Mouse (Mus musculus): ENCODE measurements around the gene Nfasc.

The Nfasc gene

DNA sequence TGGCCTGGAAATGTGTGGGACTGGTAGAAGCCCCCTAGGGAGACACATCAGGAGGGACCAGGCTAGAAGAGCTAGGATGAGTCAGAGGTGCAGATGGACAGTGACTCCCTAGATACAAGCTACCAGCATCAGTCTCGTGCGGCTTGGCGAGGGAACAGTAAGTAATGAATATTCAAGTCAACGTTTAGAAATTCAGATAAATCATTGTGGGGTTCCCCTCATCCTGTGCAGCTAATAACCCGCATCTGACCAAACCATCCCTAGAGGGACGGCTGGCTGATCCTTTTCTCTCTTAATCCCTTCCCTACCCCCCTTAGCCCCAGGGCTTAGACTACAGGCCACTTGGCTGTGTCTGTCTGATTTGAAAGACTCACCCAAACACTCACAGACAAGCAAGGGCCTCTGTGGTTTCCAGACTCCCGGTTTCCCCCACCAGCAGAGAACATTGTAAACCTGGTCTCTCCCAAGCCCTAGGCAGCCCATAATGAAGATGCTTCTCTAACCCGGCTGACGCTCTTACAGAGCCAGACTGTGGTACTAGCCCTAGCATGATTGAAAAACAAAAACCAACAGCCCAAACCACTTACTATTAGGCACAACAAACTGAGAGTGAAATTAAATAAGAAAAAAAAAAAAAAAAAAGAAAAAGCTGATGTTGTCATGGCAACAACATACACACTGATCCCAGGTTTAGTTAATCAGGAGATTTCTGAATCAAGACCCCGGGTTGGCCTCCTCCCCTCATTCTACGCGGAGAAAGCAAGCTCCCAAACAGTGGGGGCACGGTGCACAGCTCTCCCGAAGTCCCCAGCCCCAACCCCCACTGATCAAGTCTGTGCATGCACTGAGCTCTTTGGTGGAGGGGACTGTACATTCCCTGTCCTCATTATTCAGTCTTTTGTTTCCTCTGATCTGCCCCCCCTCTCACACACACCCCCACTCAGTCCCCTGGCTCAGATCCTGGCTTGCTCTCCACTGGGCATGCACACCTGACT lies 159.5 kb downstream of the Nfasc start:
- DNase-seq (ENCODE audit: low spot score) = no peak

DNA sequence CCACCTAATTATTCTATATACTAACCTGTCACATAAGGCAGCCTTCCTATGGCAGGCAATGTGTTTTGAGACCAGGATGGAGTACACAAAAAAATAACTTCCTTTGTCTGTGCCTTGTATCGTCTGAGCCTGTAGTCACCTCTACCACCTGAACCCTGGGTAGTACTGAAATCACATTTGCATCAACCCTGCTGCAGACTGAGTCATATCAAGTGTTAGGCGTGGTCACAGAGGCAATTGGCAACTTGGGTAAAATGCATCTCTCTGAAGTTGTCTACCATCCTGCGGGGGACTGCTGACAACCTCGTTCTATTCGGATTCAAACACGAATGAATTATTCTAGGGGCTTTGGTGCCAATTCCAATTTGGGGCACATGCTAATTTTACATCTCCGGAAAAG lies 161.5 kb downstream of the Nfasc start:
- no peak for DNase-seq (ENCODE audit: low spot score)

DNA sequence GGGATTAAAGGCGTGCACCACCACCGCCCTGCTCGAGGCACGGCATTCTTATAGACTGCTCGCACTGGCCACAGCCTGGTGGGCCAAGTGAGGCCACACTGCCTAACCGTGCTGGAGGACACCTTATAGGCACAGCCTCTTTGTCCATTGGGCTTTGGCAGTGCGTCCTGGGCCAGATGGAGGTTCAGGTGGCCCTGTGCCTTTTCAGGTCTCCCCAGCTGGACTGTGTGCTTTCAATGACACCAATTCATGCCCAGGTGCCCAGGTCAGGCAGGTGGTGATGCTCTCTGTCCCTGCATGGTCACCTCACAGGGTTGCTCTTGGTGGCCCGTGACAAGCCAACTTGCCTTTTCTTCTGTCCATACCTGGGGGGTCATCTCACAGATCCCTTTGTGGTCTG lies 164.8 kb downstream of the Nfasc start:
- no peak for DNase-seq (ENCODE audit: low spot score)

DNA sequence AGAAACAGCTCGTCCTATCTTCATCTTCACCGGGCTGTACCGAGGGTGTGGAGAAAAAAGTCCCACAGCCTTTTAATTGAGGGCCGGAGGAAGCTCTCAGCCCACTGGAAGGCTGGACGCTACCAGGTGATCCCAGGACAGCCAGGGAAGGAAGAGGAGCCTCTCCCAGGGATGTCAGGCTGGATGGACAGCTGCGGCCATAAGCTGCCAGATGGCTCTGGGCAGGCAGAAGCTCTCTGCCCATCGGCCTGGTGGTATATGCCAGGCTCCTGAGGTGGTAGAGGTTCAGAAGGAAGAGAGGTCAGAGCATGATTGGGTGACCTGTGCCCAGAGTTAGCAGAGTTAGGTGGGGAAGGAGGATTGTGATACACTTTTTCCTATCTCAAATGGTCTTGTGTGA lies 168.7 kb downstream of the Nfasc start:
- DNase-seq (ENCODE audit: low spot score) = no peak

DNA sequence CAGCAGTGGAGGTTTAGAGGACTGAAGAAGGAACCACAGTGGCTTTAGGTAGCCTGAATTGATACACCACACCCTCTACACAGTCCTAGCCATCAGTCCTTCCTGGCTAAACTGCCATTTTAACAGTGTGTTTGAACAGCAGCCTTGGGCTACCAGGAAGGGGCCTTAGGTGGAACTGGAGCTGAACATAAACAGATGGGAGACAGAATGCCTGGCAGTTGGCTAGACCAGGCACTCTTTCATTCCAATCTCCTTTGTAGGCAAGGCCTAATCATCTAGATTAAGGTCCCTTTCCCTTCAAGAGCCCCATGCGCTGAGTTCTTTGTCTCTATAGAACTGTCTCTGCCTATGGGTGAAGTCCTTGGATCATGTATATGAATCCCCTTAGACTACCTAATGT lies 170.0 kb downstream of the Nfasc start:
- no peak for DNase-seq (ENCODE audit: low spot score)

DNA sequence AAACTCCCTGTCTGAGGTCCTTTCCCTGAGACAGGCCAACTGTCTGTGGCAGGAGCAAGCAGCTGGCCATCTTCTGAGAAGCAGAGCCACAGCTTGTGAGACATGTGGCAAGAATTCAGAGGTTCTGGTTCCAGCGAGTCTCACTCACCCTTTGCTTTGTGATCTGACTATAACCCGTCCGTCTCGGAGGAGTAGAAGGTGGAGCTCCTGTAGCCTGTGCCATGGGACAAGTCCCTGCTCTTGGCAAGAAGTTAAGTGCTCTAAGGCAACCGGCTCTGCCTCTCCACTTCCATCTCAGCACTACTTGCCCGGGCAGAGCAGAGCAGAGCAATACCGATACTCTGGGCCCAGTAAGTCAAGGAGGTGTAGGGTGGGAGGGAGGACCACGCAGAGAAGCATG lies 170.7 kb downstream of the Nfasc start:
- no peak for DNase-seq (ENCODE audit: low spot score)

DNA sequence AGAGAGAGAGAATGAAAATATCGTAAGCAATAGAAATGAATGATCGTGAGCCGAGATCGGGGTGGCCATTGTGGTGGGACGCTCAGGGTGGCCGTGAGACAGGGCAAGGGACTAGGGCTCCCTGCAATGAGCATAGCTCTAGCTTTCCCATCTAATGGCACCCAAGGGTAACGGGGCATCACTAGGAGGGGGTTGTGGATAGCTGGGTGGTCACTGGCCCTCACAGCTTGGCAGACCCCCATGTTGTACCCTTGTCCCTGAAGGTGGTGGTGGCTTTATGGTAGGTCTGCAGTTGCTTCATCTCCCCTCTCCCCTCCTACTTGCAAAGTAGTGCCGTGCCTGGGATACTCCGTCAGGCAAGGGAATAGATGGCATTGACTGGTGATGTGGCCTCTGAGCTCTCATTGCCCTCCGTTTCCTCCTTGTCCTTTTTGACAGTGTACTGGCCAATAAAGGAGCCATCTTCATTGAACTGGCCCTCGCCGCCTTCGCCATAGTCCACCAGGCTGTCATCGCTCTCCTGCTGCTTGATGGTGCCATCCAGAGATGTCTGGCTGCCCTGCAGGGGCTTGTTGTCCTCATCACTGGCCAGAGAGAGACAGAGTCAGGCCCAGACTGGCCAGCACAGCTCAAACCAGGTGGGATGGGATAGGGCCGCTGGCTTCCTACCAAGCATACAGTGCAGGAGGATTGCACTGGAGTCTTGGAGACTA lies 171.4 kb downstream of the Nfasc start:
- DNase-seq (ENCODE audit: low spot score) = no peak

DNA sequence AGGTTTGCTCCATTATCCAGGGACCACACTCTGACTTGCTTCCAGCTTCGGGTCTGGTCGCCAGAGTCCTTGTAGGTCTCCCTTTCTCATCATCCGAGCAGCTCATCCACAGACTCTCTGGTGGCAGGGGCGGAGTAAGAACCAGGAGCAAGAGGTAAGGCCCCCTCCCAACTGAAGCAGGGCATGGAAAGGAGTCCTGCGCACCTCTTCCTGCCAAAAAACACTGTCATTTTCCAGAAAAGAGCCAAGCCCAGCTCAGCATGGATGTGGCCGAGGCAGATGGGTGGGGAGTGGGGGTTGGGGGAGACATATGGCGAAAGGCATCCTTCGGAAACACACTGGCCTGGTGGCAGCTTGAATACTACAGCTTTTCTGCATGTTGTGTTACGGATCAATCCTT lies 172.1 kb downstream of the Nfasc start:
- no peak for DNase-seq (ENCODE audit: low spot score)

DNA sequence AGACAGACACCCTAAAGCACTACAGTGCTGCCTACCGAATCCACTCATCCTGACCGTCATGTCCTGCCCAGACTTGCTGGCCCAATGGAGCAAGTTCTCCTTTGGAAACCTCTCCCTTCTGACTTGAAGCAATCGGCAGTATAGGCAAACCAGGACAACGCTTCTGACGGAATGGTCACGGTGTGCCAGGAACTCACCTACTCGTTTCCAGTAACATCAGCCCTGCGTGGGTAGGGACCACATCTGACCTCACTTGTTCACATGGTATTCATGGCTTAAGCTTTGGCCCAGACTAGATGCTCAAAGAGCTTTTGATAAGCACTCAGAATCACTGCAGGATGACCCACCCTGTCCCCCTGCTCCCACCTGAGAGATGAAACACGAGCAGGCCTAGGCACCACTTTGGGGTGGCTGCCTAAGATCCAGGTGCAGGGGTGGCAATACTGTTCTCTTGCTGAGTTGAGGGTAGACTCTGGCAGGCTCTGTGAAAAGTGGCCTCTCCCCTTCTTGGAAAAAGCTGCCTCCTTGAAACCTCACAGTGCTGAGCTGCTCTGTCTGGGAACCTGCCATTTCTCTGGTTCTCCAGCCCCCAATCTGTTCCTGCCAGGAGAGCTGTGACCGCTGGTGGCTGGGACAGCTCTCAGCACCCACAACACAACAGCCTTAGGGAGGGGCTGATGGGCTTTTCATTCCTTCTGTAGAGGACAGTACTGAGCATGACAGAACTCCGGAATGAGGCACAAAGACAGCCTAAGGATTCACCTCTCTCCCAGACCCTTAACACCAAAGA lies 174.1 kb downstream of the Nfasc start:
- DNase-seq (ENCODE audit: low spot score) = no peak

DNA sequence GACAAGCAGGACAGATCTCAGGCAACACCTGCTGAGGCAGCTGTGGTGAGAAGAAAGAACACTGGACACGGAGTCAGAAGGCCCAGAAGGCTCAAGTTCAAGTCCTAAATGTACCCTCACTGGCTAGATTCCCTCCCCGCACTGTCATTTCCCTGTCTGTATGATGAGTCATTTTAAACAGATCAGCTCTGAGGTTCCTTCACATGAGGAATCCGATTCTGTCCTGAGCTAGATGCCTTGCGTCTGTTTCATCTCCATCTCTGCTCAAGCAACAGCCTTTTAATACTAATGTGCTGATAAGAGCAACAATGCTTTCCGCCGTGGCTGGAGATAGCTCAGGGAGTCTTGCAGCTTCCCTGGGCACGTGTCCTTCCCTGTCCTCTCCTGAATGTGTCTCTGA lies 175.8 kb downstream of the Nfasc start:
- DNase-seq (ENCODE audit: low spot score) = no peak

DNA sequence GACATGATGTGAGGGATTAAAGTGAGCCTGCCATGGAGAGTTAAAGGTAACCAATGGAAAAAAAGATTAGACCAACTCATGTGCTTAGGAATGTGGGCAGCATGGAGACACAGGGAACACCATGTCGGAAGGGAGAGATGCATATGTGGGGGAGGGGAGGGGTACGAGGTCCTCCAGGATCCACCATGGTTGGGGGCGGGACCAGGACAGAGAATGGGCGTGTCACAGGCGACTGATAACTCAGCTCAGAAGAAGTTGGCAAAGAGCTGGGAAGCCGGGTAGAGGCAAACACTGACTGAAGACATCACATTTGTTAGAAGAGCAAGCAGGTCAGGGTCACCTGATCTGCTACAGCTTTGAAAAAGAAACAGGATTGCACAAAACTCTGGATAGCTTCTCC lies 176.7 kb downstream of the Nfasc start:
- no peak for DNase-seq (ENCODE audit: low spot score)

DNA sequence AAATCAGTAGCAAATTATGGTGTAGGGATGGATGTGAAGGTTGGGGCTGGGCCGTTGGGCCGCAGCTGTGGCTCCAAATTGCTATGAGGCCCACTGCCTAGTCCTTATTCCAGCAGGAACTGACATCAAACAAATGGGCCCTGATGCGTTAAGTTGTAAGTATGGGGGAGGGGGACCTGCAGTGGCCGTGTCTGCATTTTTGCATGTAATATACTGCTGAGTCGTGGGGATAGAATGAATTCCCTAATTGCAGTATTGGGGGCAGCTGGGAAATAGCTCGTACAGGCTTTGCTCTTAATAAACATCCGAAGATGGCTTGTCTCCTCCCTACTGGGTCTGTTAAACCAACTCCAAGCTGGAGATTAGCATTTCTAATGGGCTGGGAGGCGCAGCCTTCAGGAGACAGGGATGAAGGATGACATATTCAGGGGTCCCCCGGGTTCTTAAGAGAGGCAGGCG lies 179.2 kb downstream of the Nfasc start:
- peak; percentile 9 for DNase-seq (ENCODE audit: low spot score)

DNA sequence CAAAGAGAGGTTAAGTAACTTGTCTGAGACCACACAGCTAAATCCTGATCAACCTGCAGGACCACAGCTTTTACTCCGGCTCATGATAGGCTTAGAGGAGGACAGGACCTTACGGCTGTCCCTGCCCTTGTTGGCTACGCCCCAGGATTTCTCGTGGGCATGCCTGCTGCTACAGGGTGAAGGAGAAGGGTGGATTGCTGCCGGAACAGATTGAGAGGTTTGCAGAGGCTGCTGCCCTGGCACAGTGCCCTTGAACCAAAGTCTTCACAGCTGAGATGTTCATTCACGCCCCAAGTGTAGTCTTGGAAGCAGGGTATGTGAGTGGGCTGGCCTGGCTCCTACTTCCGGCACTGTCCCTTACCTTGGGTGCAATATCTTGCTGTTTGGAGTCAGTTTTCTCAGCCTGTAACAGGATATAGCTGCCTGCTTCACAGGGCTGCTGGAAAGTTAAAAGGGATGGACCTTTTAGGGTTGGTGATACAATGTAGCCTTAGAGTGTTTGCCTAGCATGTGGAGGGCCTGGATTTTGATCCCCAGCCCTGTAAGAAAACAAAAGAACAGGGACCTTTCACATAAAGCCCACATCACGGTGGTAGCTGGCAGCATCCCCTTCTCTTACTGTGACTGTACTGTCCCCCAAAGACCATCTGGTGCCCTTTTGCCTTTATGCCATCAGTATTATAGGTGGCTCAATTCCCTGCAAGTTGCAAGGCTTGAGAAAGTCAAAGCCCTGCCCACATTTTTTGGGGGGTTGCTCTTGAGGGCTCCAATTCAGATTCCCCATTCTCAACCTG lies 180.5 kb downstream of the Nfasc start:
- DNase-seq (ENCODE audit: low spot score) = no peak

DNA sequence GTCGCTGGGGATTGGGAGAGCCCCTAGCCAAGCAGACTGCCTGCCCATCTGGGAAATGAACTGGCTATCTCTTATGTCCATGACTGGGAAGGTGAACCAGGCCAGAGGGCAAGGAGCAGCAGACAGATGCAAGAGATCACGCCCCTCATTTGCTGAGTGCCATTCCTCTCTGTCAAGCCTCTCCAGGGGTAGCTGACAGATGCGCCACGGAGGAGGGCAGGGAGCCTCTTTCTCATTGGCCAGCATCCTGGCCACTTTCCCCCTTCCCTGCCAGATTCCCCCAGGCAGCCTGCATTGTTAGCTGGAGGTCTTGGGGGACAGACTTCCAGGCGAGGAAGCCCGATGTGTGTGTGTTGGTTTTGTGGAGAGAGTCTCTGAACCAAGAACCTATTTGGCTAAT lies 182.6 kb downstream of the Nfasc start:
- DNase-seq (ENCODE audit: low spot score) = peak; percentile 79

DNA sequence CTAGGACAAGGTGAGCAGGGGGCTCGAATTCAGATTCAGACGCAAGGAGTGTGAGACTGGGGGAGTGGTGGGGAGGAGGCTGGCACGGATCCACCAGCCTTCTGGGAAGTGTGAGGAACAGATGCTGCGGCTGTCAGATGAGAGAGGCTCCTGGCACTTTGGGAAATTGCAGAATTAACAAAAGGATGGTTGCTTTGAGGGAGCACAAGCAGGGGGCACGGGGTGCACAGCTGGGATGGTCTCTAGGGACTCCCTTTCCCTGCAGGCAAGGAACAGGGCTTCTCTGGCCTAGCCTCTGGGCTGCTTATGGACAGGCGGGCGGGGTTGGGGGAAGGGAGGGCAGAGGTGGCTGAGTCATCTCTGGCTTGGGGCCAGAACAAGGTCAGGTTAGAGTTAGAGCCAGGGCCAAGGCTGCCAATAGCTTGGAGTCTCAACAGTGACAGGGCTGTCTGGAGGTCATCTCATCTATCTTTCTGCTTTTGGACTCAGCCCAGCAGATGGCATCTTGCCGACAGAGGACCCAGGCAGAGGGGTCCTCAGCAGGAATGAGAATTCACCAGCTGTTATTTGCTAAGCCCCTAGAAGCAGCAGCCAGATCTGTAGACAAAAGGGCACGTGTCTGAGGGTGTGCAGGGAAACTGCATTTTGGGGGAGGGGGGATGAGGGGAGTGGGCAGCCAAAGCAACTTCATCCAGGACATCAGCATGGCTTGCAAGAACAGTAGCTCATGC lies 183.5 kb downstream of the Nfasc start:
- peak; percentile 76 for DNase-seq (ENCODE audit: low spot score)

DNA sequence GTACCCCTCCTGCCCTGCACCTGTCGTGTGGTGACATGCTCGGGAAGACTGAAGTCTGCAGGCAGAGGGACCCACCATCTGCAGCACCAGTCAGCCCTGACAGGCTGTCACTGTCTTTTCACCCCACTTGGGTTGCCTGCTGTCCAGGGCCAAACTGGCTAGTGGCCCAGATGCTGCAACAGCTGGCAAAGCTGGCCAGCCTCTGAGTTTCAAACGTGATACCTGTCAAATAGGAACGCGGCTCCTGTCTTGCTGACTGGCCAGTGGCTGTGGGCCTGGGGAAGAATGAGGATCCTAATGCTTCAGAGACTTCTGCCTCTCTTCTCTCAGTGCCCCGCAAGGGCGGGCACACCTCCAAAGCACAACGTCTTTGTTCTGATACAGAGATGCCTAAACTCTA lies 197.8 kb downstream of the Nfasc start:
- no peak for DNase-seq (ENCODE audit: low spot score)

DNA sequence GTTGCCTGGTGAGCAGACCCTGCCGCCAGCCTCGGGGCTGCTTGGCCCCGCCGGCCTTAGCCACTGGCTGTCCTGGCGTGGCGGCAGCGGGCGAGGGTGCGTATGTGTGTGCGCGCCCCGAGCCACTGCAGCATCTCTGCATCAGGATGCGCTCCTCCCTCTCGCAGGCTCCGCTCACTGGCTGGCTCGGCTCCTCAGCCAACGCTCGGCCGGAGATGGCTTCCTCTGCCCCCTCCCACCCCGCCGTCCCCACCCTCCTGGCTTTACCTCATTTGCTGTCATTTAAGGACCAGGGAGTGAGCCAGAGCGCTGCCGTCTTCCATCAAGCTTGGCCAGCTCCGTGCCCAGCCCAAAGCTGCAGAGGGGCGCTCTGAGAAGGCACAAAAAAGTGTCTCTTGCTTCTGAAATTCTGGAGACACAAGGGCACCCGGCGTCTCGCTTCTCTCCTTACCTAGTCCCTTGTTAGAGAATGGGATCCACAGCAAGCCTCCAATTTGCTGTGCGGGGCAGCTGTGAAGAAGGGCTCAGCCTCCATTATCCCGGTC lies 198.8 kb downstream of the Nfasc start, which contains the start of gene Cntn2:
Gene Cntn2, minus strand, starts transcription at position 495 of the 545 bp plus-strand sequence.
- DNase-seq (ENCODE audit: low spot score) = peak; percentile 80

DNA sequence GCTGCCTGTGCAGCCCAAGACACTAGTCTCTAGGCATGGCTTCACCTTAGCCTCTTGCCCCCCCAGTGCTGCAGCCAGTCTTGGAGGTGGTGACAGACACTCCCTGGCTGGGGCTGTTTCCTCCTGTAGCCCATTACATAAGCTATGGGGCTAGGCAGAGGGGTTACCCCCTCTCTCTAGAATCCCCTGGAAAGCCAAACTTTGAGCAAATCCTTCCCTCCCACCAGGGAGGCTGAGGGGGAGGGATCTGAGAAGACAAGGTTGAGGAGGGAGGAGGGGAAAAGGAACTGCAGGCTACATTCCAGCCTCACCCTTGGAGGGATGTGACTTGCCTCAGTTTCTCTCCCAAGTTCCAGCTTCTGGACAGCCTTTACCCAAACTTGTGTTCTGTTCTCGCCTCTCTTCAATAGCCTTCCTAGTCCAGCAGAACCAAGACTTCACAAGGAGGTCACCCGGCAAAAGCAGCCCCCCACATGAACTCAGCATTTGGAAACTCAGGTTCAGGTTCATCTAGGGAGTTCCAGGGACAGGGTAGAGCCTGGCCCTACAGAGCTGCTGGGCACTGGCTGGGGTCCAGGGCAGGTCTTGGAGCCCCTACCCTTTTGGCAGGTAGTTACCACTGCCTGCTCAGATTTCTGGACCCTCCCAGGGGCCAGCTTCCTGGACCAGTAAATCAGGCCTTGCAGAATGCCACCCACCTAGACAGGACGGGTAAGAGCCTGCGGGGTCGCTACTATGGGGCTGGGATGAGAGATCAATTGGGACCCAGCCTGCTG lies 199.6 kb downstream of the Nfasc start:
- DNase-seq (ENCODE audit: low spot score) = no peak

DNA sequence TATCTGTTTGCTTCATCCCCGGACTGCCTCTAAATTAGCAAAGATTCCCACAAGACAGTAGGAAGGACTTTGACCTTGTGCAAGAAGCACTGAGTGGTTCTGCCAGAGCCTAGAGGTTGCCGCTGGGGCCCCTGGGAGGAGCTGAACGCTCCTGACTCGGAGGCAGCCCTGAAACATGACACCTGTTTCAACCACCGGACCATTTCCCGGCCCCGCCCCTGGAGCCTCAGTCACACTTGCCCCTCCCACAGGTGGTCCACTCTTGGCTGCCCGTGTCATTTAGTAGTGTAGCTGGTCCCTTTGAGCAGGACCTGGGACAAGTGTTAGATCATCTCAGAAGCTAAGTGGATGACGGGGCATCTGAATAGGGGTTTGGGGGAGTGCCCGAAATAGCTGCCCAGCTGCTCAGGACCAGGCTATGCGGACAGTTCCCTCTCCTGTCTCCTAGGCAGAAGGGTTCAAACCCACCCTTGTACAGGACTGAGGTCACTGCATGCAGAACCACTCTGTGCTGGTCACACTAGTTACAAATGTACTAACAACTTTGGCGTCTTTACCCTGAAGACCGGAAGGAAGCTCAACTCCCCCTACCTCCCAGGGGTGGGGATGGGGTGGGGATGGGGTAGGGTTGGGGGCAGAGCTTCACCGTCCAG lies 200.3 kb downstream of the Nfasc start:
- DNase-seq (ENCODE audit: low spot score) = peak; percentile 81

Measured in embryo, embryonic 10 days (tissue).